Mouse (Mus musculus): Measurements from ENCODE around the gene Npepl1.

GRCm38 (mm10) chr2:174112931-174113330, 2.8 kb downstream of the Npepl1 start:
- TF ChIP-seq HCFC1 (IDR thresholded peaks at IDR 0.05; ENCODE audit: low read depth, low read length), result no peak
- TF ChIP-seq CTCF (IDR thresholded peaks at IDR 0.05 in 2 of 3, conservative IDR thresholded peaks at IDR 0.05 in 1 of 3; ENCODE audit: control insufficient read depth in 1 of 3, insufficient read depth in 1 of 3, low read depth in 2 of 3, low read length in 3 of 3, poor library complexity in 1 of 3, severe bottlenecking in 1 of 3), result no peak
- no peak for TF ChIP-seq BHLHE40 (IDR thresholded peaks at IDR 0.05; ENCODE audit: borderline replicate concordance, low read depth, low read length)
- no peak for TF ChIP-seq TCF12 (IDR thresholded peaks at IDR 0.05; ENCODE audit: low read depth, low read length)
- no peak for TF ChIP-seq USF1 (IDR thresholded peaks at IDR 0.05; ENCODE audit: low read depth, low read length)
- TF ChIP-seq MAFK (IDR thresholded peaks at IDR 0.05; ENCODE audit: borderline replicate concordance, low read depth, low read length), result no peak
- TF ChIP-seq ZNF384 (IDR thresholded peaks at IDR 0.05; ENCODE audit: low read depth, low read length), result no peak
- no peak for TF ChIP-seq TAL1 (IDR thresholded peaks at IDR 0.05; ENCODE audit: low read length)
- TF ChIP-seq MAX (IDR thresholded peaks at IDR 0.05; ENCODE audit: low read length), result no peak
- no peak for TF ChIP-seq GABPA (IDR thresholded peaks at IDR 0.05; ENCODE audit: low read depth, low read length)
